Mouse (Mus musculus): ENCODE measurements around the gene Dusp13. TPM values are rescaled to one million over a fixed set of nuclear protein-coding genes. Genes with fewer than 3 reads are reported as not detected.

Dusp13 gene
- polyA plus RNA-seq, 1 experiment from 2014 or later: not detected

DNA sequence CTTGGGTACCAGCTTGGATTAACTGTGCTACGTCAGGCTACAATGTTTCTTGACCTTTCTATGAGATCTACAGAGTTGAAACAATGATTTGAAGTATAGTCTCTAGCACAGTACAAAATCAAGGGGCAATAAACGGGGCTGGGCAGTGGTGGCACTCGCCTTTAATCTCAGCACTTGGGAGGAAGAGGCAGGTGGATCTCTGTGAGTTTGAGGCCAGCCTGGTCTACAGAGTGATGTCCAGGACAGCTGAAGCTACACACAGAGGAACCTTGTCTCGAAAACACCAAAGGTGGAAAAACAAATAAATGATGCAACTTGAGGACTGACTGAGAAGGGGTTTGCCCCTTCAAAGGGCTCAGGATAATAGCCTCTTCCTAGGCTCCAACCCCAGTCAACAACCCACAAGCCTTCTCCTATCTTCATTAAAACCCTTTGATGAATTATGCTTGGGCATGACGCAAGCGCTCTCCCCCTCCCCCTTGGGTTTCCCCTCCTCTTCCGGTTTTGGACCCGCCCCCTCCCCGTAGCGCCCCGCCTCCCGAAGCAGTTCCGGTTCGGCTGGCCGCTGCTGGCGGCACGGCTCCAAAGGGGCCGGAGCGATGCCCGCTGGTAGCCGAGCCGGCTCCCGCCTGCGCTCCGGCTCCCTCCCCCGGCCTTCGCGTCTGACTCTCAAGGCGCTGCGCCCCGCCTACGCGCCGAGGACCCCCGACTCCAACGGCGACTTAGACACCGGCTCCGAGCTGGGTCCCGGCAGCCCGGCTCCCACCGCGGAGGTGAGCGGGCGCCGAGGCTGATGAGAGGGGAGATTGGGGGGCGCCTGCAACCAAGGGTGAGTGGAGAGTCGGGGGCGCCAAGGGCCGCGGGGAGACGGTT, 737 bp downstream of the Dusp13 start, which contains the start of gene Samd8:
TSS of gene Samd8 (plus strand) at position 524 of the 873 bp plus-strand sequence.
- ATAC-seq (ENCODE audit: low FRiP score) (peak; percentile 88), DNase-seq (ENCODE audit: low spot score, missing footprints) (peak; percentile 99)
- H3K36me3 ChIP-seq (ENCODE audit: control insufficient read depth, insufficient read depth, low read length): no peaks in the 10 kb centered on the region
- peak within 1 kb of the TSS; percentile 93 for H3K9ac ChIP-seq (ENCODE audit: low read length)
- H3K4me2 ChIP-seq: peak within 1 kb of the TSS; percentile 53
- H3K27ac ChIP-seq (ENCODE audit: low read depth, low read length): peak within 1 kb of the TSS; percentile 71
- peaks cover 9% of the 10 kb centered on the region for H3K4me1 ChIP-seq (ENCODE audit: control insufficient read depth, insufficient read depth, low read length)
- peak within 1 kb of the TSS; percentile 96 for H3K4me3 ChIP-seq (ENCODE audit: low read depth, low read length)
- 6% methylated on average over 51 of the region's 52 CpGs for WGBS
- H3K27me3 ChIP-seq (ENCODE audit: control insufficient read depth, insufficient read depth, low read length): no peaks in the 10 kb centered on the region
- H3K9me3 ChIP-seq (ENCODE audit: control insufficient read depth, low read length): no peaks in the 10 kb centered on the region

DNA sequence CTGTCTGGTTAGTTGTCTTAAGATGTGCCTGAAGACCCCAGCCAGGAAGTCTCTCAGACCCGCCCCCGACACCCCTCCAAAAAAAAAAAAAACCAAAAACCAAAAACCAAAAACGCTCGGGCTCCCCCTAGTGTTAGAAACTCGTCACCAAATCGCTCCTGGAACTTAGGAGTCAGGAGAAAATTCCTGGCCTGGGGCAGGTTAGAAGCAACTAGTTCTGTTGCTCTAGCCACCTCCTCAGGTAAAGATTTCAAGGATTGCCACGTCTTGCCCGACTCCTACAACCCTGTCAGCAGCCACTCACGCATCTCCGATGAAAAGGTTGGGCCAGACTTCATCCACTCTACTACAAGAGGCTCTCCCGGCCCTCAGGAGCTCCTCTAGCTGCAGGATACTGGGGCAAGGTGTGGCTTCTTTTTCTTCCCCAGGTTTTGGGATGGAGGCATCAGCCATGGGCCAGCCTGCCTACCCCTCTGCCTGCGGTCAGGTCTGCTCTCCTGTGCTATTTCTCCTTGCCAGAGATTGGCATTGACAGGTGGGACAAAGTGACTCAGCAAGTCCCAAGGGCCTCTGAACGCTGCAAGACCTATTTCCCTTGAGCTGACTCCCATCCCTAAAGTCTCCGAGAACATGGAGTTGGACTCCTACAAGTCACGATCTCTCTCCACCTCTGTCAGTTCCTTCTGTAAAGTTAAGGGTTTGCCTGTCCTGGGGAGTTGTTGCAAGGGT, 2.7 kb downstream of the Dusp13 start:
- no peak overlapping the region for H3K4me3 ChIP-seq (ENCODE audit: low read depth, low read length)
- 40% methylated on average over 15 of the region's 15 CpGs for WGBS
- H3K36me3 ChIP-seq (ENCODE audit: control insufficient read depth, insufficient read depth, low read length): no peaks in the 10 kb centered on the region
- no peak overlapping the region for H3K4me2 ChIP-seq
- H3K27ac ChIP-seq (ENCODE audit: low read depth, low read length): no peak overlapping the region
- peaks cover 9% of the 10 kb centered on the region for H3K4me1 ChIP-seq (ENCODE audit: control insufficient read depth, insufficient read depth, low read length)
- H3K9ac ChIP-seq (ENCODE audit: low read length): no peak overlapping the region
- ATAC-seq (ENCODE audit: low FRiP score): no peak
- peak; percentile 96 for DNase-seq (ENCODE audit: low spot score, missing footprints)
- no peaks in the 10 kb centered on the region for H3K27me3 ChIP-seq (ENCODE audit: control insufficient read depth, insufficient read depth, low read length)
- no peaks in the 10 kb centered on the region for H3K9me3 ChIP-seq (ENCODE audit: control insufficient read depth, low read length)

DNA sequence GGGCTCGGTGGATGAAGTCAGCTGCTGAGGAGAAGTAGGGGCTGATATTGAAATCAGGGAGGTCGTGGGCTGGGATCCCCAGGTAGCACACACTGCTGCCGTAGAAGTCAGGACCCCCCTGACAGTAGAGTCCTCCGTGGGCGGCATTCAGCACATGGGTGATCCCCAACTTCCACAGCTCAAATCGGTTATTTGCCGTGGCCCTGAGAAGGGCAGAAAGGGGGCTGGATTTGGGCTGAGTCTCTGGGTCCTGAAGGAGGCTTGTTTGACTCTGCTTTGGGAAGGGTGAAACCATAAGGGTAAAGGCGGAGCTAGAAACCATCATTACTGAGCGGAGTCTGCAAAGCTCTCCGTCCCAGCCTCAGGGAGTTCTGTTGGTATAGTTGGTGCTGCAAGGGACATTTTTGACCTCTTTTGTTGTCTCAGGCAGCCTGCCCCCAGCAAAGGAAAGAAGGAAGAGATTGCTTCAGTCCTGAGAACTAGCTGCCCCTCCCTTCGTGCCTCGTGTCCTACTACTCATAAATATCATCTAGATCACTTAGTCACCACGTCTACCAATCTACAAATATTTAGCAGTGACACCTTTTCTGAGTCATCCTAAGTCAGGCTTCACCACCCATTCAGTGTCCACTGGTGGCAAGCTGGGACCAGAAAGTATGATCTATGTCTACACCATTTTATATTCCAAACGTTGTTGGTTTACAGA, 3.4 kb downstream of the Dusp13 start:
- no peak for ATAC-seq (ENCODE audit: low FRiP score)
- WGBS: 78% methylated on average over 14 of the region's 14 CpGs
- no peak overlapping the region for H3K4me2 ChIP-seq
- no peaks in the 10 kb centered on the region for H3K9me3 ChIP-seq (ENCODE audit: control insufficient read depth, low read length)
- no peak overlapping the region for H3K27ac ChIP-seq (ENCODE audit: low read depth, low read length)
- DNase-seq (ENCODE audit: low spot score, missing footprints): no peak
- H3K36me3 ChIP-seq (ENCODE audit: control insufficient read depth, insufficient read depth, low read length): no peaks in the 10 kb centered on the region
- H3K4me1 ChIP-seq (ENCODE audit: control insufficient read depth, insufficient read depth, low read length): peaks cover 8% of the 10 kb centered on the region
- H3K9ac ChIP-seq (ENCODE audit: low read length): no peak overlapping the region
- no peak overlapping the region for H3K4me3 ChIP-seq (ENCODE audit: low read depth, low read length)
- H3K27me3 ChIP-seq (ENCODE audit: control insufficient read depth, insufficient read depth, low read length): no peaks in the 10 kb centered on the region

DNA sequence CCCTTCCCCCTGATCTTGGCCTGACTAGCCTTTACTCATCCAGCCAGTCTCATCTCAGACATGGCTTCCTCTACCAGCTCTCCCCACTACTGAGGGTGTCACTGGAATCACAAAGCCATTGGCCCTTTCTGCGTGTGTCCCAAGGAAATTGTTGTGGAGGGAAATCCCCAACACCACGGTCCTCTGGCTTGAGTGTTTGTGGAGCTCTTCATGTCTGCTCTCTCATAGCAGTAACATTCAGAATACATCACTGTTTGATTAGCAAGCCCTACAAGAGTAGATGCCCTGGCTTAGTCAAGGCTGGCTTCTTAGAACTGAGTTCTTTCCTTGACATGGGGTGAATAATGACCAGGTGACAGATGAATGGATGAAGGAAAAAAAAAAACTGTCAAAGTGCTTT, 4.1 kb downstream of the Dusp13 start:
- Histone ChIP-seq H3K4me3 (ENCODE audit: low read depth, low read length) (no peak overlapping the region), H3K36me3 (ENCODE audit: control insufficient read depth, insufficient read depth, low read length) (no peaks in the 10 kb centered on the region), H3K27ac (ENCODE audit: low read depth, low read length) (no peak overlapping the region), H3K9ac (ENCODE audit: low read length) (no peak overlapping the region), H3K4me1 (ENCODE audit: control insufficient read depth, insufficient read depth, low read length) (peaks cover 4% of the 10 kb centered on the region), H3K4me2 (no peak overlapping the region), H3K9me3 (ENCODE audit: control insufficient read depth, low read length) (no peaks in the 10 kb centered on the region), H3K27me3 (ENCODE audit: control insufficient read depth, insufficient read depth, low read length) (no peaks in the 10 kb centered on the region)
- 89% methylated on average over 2 of the region's 2 CpGs for WGBS
- ATAC-seq (ENCODE audit: low FRiP score) (no peak), DNase-seq (ENCODE audit: low spot score, missing footprints) (no peak)

DNA sequence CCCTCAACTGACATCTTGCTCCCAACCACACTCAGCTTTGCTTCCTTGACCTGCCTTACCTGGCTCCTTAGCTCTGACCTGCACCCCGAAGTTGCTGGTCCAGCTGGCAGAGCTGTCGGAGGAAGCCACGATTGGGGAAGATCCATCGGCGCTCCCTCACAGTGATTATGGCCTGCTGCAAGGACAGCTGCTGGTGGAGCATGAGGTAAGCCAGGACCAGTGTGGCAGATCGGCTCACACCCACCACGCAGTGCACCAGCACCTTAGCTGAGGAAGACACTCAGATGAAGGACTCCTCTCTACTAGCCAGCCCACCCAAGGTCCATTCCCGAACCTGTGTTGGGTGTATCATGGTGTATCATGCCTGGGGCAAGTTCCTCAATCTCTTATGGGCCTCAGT, 4.7 kb downstream of the Dusp13 start:
- WGBS: 88% methylated on average over 8 of the region's 8 CpGs

DNA sequence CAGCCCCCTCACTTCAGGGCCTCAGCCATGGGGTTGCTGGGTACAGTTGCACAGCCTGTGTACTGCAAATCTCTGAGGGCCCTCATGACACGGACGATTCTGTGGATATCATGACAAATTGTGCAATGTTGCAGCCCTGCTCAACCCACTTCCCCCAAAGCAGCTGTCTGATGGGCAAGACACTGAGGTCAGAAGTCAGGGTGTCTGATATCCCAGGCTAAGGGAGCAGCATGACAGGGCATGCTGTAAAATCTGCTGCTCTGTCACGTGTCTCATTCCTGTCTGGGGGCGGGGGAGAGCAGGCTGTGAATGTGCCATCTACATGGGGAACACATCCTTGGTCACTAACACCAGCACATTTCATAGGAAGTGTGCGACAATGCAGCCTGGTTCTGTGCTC, 5.8 kb downstream of the Dusp13 start:
- WGBS: 90% methylated on average over 5 of the region's 5 CpGs
- Histone ChIP-seq H3K27me3 (ENCODE audit: control insufficient read depth, insufficient read depth, low read length) (no peaks in the 10 kb centered on the region), H3K4me2 (no peak overlapping the region), H3K4me1 (ENCODE audit: control insufficient read depth, insufficient read depth, low read length) (no peaks in the 10 kb centered on the region), H3K27ac (ENCODE audit: low read depth, low read length) (no peak overlapping the region), H3K9ac (ENCODE audit: low read length) (no peak overlapping the region), H3K36me3 (ENCODE audit: control insufficient read depth, insufficient read depth, low read length) (no peaks in the 10 kb centered on the region), H3K4me3 (ENCODE audit: low read depth, low read length) (no peak overlapping the region), H3K9me3 (ENCODE audit: control insufficient read depth, low read length) (no peaks in the 10 kb centered on the region)
- ATAC-seq (ENCODE audit: low FRiP score) (no peak), DNase-seq (ENCODE audit: low spot score, missing footprints) (no peak)

More for the DNA sequence above, 4.7 kb downstream of the Dusp13 start:
- Histone ChIP-seq H3K4me3 (ENCODE audit: low read depth, low read length) (no peak overlapping the region), H3K4me2 (no peak overlapping the region), H3K36me3 (ENCODE audit: control insufficient read depth, insufficient read depth, low read length) (no peaks in the 10 kb centered on the region), H3K9ac (ENCODE audit: low read length) (no peak overlapping the region), H3K27ac (ENCODE audit: low read depth, low read length) (no peak overlapping the region), H3K4me1 (ENCODE audit: control insufficient read depth, insufficient read depth, low read length) (no peaks in the 10 kb centered on the region), H3K9me3 (ENCODE audit: control insufficient read depth, low read length) (no peaks in the 10 kb centered on the region), H3K27me3 (ENCODE audit: control insufficient read depth, insufficient read depth, low read length) (no peaks in the 10 kb centered on the region)
- DNase-seq (ENCODE audit: low spot score, missing footprints): no peak
- ATAC-seq (ENCODE audit: low FRiP score): no peak

DNA sequence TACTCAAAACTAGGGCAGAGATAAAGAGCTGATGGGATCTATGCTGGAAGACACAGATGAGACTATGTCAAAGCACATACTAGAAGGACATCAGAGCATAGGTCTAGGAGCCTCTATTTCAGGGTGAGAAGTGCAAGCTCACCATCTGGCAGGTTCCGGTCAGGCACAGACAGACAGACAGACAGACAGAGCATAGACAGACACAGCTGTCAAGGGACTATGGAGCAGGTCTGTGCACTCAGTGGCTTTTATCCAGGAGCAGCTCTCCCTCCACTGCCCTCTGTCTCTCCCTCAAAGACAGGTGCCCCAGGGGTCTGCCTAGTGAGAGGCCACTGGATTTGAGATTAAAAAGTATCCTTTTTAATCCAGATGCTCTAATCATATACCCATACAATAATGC, 6.8 kb downstream of the Dusp13 start:
- no peak overlapping the region for H3K4me2 ChIP-seq

DNA sequence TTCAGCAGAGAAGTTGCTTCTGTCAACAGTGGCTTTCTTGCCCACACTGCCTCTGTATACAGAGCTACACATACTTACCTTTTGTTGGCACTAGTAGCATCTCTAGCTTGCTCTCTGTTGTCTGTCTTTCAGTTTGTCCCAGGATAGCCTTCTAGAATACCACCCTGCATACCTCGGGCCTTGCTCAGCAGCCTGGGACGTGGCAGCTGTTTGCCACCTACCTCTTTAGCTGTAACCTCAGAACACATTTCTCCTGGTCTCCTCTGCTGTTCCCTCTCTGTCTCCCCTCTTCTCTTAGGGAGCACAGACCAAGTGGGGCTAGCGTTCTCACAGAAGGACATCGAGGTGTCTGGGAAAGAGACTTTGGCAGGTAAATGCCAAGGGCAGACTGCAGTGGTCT, 8.5 kb downstream of the Dusp13 start:
- no peak for ATAC-seq (ENCODE audit: low FRiP score)
- WGBS: 96% methylated on average over 4 of the region's 4 CpGs
- H3K4me1 ChIP-seq (ENCODE audit: control insufficient read depth, insufficient read depth, low read length): no peaks in the 10 kb centered on the region

More for the DNA sequence above, 6.8 kb downstream of the Dusp13 start:
- Histone ChIP-seq H3K9ac (ENCODE audit: low read length) (no peak overlapping the region), H3K36me3 (ENCODE audit: control insufficient read depth, insufficient read depth, low read length) (no peaks in the 10 kb centered on the region), H3K4me1 (ENCODE audit: control insufficient read depth, insufficient read depth, low read length) (no peaks in the 10 kb centered on the region), H3K9me3 (ENCODE audit: control insufficient read depth, low read length) (no peaks in the 10 kb centered on the region), H3K4me3 (ENCODE audit: low read depth, low read length) (no peak overlapping the region), H3K27ac (ENCODE audit: low read depth, low read length) (no peak overlapping the region), H3K27me3 (ENCODE audit: control insufficient read depth, insufficient read depth, low read length) (no peaks in the 10 kb centered on the region)
- ATAC-seq (ENCODE audit: low FRiP score) (no peak), DNase-seq (ENCODE audit: low spot score, missing footprints) (no peak)
- 100% methylated on average over 1 of the region's 1 CpGs for WGBS

More for the DNA sequence above, 8.5 kb downstream of the Dusp13 start:
- no peak overlapping the region for H3K27ac ChIP-seq (ENCODE audit: low read depth, low read length)
- no peak overlapping the region for H3K9ac ChIP-seq (ENCODE audit: low read length)
- H3K4me3 ChIP-seq (ENCODE audit: low read depth, low read length): no peak overlapping the region
- no peaks in the 10 kb centered on the region for H3K9me3 ChIP-seq (ENCODE audit: control insufficient read depth, low read length)
- no peaks in the 10 kb centered on the region for H3K36me3 ChIP-seq (ENCODE audit: control insufficient read depth, insufficient read depth, low read length)
- no peak for DNase-seq (ENCODE audit: low spot score, missing footprints)
- H3K4me2 ChIP-seq: no peak overlapping the region
- H3K27me3 ChIP-seq (ENCODE audit: control insufficient read depth, insufficient read depth, low read length): no peaks in the 10 kb centered on the region

Data from midbrain, embryonic 11.5 days (tissue).